Mouse (Mus musculus) forebrain, embryonic 11.5 days (tissue): ENCODE measurements around the gene Slc8a1. TPM values are rescaled to one million over a fixed set of nuclear protein-coding genes. Genes with fewer than 3 reads are reported as not detected.

Source experiments
- ATAC-seq: fragments of 200-750 bp; cut with Nextera tagmentation; replicated peaks from 2 replicates; pipeline ENCODE4 v1.8.0; 2017; ENCODE audit warnings: moderate TSS enrichment; ENCODE audit not compliant: low FRiP score
- DNase-seq: peaks from one replicate; pipeline ENCODE4 v3.0.0-alpha.2; 2017; ENCODE audit warnings: low spot score
- H3K27ac ChIP-seq: fragments of 300-500 bp; sonication (generic); 2 replicates; pipeline ENCODE4 v1.5.1; 2014; ENCODE audit warnings: low read depth, low read length
- H3K27me3 ChIP-seq: fragments of 300-500 bp; sonication (generic); 2 replicates; pipeline ENCODE4 v1.6.1; 2014; ENCODE audit warnings: mild to moderate bottlenecking, low read length, mixed read lengths; ENCODE audit not compliant: control insufficient read depth, insufficient read depth
- H3K36me3 ChIP-seq: fragments of 300-500 bp; sonication (generic); 2 replicates; pipeline ENCODE4 v1.6.1; 2014; ENCODE audit warnings: mild to moderate bottlenecking, low read length, moderate library complexity, mixed read lengths; ENCODE audit not compliant: control insufficient read depth, insufficient read depth
- H3K4me1 ChIP-seq: fragments of 300-500 bp; sonication (generic); replicated peaks from 2 replicates; pipeline ENCODE4 v1.6.1; 2014; ENCODE audit warnings: low read length, mixed read lengths; ENCODE audit not compliant: control insufficient read depth, insufficient read depth
- H3K4me2 ChIP-seq: fragments of 300-500 bp; sonication (generic); 2 replicates; pipeline ENCODE4 v1.6.1; 2014; ENCODE audit warnings: low read depth, mild to moderate bottlenecking, low read length, moderate library complexity, mixed read lengths; ENCODE audit not compliant: severe bottlenecking
- H3K4me3 ChIP-seq: fragments of 300-500 bp; sonication (generic); 2 replicates; pipeline ENCODE4 v1.5.1; 2014; ENCODE audit warnings: low read depth, low read length
- H3K9ac ChIP-seq: fragments of 300-500 bp; sonication (generic); 2 replicates; pipeline ENCODE4 v1.6.1; 2014; ENCODE audit warnings: low read length
- H3K9me3 ChIP-seq: fragments of 300-500 bp; sonication (generic); 2 replicates; pipeline ENCODE4 v1.6.1; 2016; ENCODE audit warnings: low read length, mixed read lengths; ENCODE audit not compliant: control insufficient read depth
- WGBS: fragments of 180-500 bp; shearing (Covaris S2); extraction: QIAGEN DNeasy Blood & Tissue Kit; methylation state at CpG from one replicate; pipeline ENCODE4 v1.1.7; 2014; 5-methylcytosine and 5-hydroxymethylcytosine counted together
- polyA plus RNA-seq: library from polyadenylated mRNA; unstranded; fragments of >200 nt; fragmentation: Nextera tagmentation; extraction: Ambion mirVana; gene quantifications from 2 replicates; pipeline ENCODE4 v1.2.1, GENCODE M21; 2014

Slc8a1 gene
- polyA plus RNA-seq, 1 experiment from 2014 or later, result 3.6 TPM

- Histone ChIP-seq H3K9ac (no peak overlapping the region), H3K27me3 (peaks cover 44% of the 10 kb centered on the region), H3K27ac (no peak overlapping the region), H3K9me3 (no peaks in the 10 kb centered on the region), H3K4me3 (no peak overlapping the region), H3K4me1 (no peaks in the 10 kb centered on the region), H3K4me2 (no peak overlapping the region), H3K36me3 (no peaks in the 10 kb centered on the region)
- DNase-seq, result no peak
- no peak for ATAC-seq
- WGBS, result 76% methylated on average over 6 of the region's 6 CpGs
Observed at GRCm38 (mm10) chr17:81524826-81525225, 213.4 kb downstream of the Slc8a1 start.

- Histone ChIP-seq H3K4me2 (no peak overlapping the region), H3K9me3 (no peaks in the 10 kb centered on the region), H3K27ac (no peak overlapping the region), H3K4me3 (no peak overlapping the region), H3K36me3 (no peaks in the 10 kb centered on the region), H3K9ac (no peak overlapping the region), H3K4me1 (no peaks in the 10 kb centered on the region), H3K27me3 (peaks cover 43% of the 10 kb centered on the region)
- ATAC-seq, result no peak
- WGBS, result 6% methylated on average over 2 of the region's 2 CpGs
- no peak for DNase-seq
Observed at GRCm38 (mm10) chr17:81523943-81524342, 214.2 kb downstream of the Slc8a1 start.

- 86% methylated on average over 10 of the region's 10 CpGs for WGBS
- Histone ChIP-seq H3K9ac (no peak overlapping the region), H3K4me3 (no peak overlapping the region), H3K4me2 (no peak overlapping the region), H3K9me3 (no peaks in the 10 kb centered on the region), H3K4me1 (no peaks in the 10 kb centered on the region), H3K36me3 (no peaks in the 10 kb centered on the region), H3K27ac (no peak overlapping the region), H3K27me3 (peaks cover 16% of the 10 kb centered on the region)
- ATAC-seq, result no peak
- DNase-seq, result no peak
Observed at GRCm38 (mm10) chr17:81518316-81519025, 219.7 kb downstream of the Slc8a1 start.

- no peaks in the 10 kb centered on the region for H3K36me3 ChIP-seq
- no peaks in the 10 kb centered on the region for H3K9me3 ChIP-seq
- H3K4me3 ChIP-seq, result no peak overlapping the region
- 69% methylated on average over 4 of the region's 4 CpGs for WGBS
- no peak for ATAC-seq
- H3K27me3 ChIP-seq, result peaks cover 5% of the 10 kb centered on the region; the same call in 1 of the 2 replicates
- DNase-seq, result no peak
- no peak overlapping the region for H3K27ac ChIP-seq
- H3K9ac ChIP-seq, result no peak overlapping the region
- H3K4me1 ChIP-seq, result no peaks in the 10 kb centered on the region
- no peak overlapping the region for H3K4me2 ChIP-seq
Observed at GRCm38 (mm10) chr17:81516155-81516554, 222.0 kb downstream of the Slc8a1 start.

GRCm38 (mm10) chr17:81514022-81514421 lies 224.2 kb downstream of the Slc8a1 start:
- DNase-seq, result no peak
- Histone ChIP-seq H3K9ac (no peak overlapping the region), H3K36me3 (no peaks in the 10 kb centered on the region), H3K27ac (no peak overlapping the region), H3K4me2 (no peak overlapping the region), H3K9me3 (no peaks in the 10 kb centered on the region), H3K27me3 (peaks cover 2% of the 10 kb centered on the region; the same call in 1 of the 2 replicates), H3K4me3 (no peak overlapping the region), H3K4me1 (no peaks in the 10 kb centered on the region)
- ATAC-seq, result no peak
- 71% methylated on average over 4 of the region's 4 CpGs for WGBS

- H3K4me3 ChIP-seq, result no peak overlapping the region
- no peak overlapping the region for H3K27ac ChIP-seq
- no peak for DNase-seq
- H3K4me1 ChIP-seq, result no peaks in the 10 kb centered on the region
- no peak overlapping the region for H3K9ac ChIP-seq
- H3K4me2 ChIP-seq, result no peak overlapping the region
- H3K9me3 ChIP-seq, result no peaks in the 10 kb centered on the region
- ATAC-seq, result no peak
- no peaks in the 10 kb centered on the region for H3K36me3 ChIP-seq
- H3K27me3 ChIP-seq, result peaks cover 2% of the 10 kb centered on the region; the same call in 1 of the 2 replicates
- 70% methylated on average over 6 of the region's 6 CpGs for WGBS
Observed at GRCm38 (mm10) chr17:81513368-81513958, 224.7 kb downstream of the Slc8a1 start.

- ATAC-seq (no peak), DNase-seq (no peak)
- Histone ChIP-seq H3K27ac (no peak overlapping the region), H3K36me3 (no peaks in the 10 kb centered on the region), H3K27me3 (no peaks in the 10 kb centered on the region; the same call in 1 of the 2 replicates), H3K4me1 (no peaks in the 10 kb centered on the region), H3K9ac (no peak overlapping the region), H3K9me3 (no peaks in the 10 kb centered on the region), H3K4me3 (no peak overlapping the region), H3K4me2 (no peak overlapping the region)
- WGBS, result 92% methylated on average over 5 of the region's 5 CpGs
Observed at GRCm38 (mm10) chr17:81505162-81505685, 233.0 kb downstream of the Slc8a1 start.

GRCm38 (mm10) chr17:81504040-81504439 lies 234.1 kb downstream of the Slc8a1 start:
- 96% methylated on average over 2 of the region's 2 CpGs for WGBS
- DNase-seq (no peak), ATAC-seq (no peak)

More at GRCm38 (mm10) chr17:81504040-81504439, 234.1 kb downstream of the Slc8a1 start:
- no peaks in the 10 kb centered on the region for H3K9me3 ChIP-seq
- H3K4me2 ChIP-seq, result no peak overlapping the region
- no peaks in the 10 kb centered on the region for H3K36me3 ChIP-seq
- no peaks in the 10 kb centered on the region for H3K4me1 ChIP-seq
- no peak overlapping the region for H3K27ac ChIP-seq
- H3K9ac ChIP-seq, result no peak overlapping the region
- no peak overlapping the region for H3K4me3 ChIP-seq
- no peaks in the 10 kb centered on the region for H3K27me3 ChIP-seq
